Mouse (Mus musculus): ENCODE data around the gene Tmsb10. TPM values are rescaled to one million over a fixed set of nuclear protein-coding genes. Genes with fewer than 3 reads are reported as not detected.

The Tmsb10 gene
- total RNA-seq (2021), result 100 to 1,000 TPM; 848 to 855 TPM

- no peak for DNase-seq
Measured at GRCm38 (mm10) chr6:72958662-72959071, at the start of gene Tmsb10. Gene Tmsb10 (minus strand): TSS chr6:72958748.

GRCm38 (mm10) chr6:73003601-73004000, 45.1 kb upstream of the Tmsb10 start:
- DNase-seq, result no peak

- no peak for DNase-seq
Measured at GRCm38 (mm10) chr6:73002391-73002790, 43.8 kb upstream of the Tmsb10 start.

GRCm38 (mm10) chr6:72998809-72999208, 40.3 kb upstream of the Tmsb10 start:
- DNase-seq, result no peak

GRCm38 (mm10) chr6:72993688-72994082, 35.1 kb upstream of the Tmsb10 start:
- DNase-seq, result no peak

GRCm38 (mm10) chr6:72993054-72993687, 34.6 kb upstream of the Tmsb10 start:
- no peak for DNase-seq

GRCm38 (mm10) chr6:72990206-72990605, 31.7 kb upstream of the Tmsb10 start:
- no peak for DNase-seq

GRCm38 (mm10) chr6:72989028-72989736, 30.6 kb upstream of the Tmsb10 start:
- peak; percentile 38 for DNase-seq

GRCm38 (mm10) chr6:72982506-72982905, 24.0 kb upstream of the Tmsb10 start:
- DNase-seq, result no peak

- DNase-seq, result peak; percentile 21
Measured at GRCm38 (mm10) chr6:72981851-72982250, 23.3 kb upstream of the Tmsb10 start.

GRCm38 (mm10) chr6:72981124-72981651, 22.6 kb upstream of the Tmsb10 start:
- DNase-seq, result peak; percentile 64

- peak; percentile 45 for DNase-seq
Measured at GRCm38 (mm10) chr6:72976866-72977265, 18.3 kb upstream of the Tmsb10 start.

GRCm38 (mm10) chr6:72971074-72971473, 12.5 kb upstream of the Tmsb10 start:
- DNase-seq, result no peak

GRCm38 (mm10) chr6:72969787-72970186, 11.2 kb upstream of the Tmsb10 start:
- DNase-seq, result no peak

GRCm38 (mm10) chr6:72965199-72965598, 6.7 kb upstream of the Tmsb10 start:
- no peak for DNase-seq

- no peak for DNase-seq
Measured at GRCm38 (mm10) chr6:72962281-72962741, 3.8 kb upstream of the Tmsb10 start.

GRCm38 (mm10) chr6:72961603-72962002, 3.1 kb upstream of the Tmsb10 start:
- no peak for DNase-seq

GRCm38 (mm10) chr6:72960675-72961074, 2.1 kb upstream of the Tmsb10 start:
- DNase-seq, result no peak

- DNase-seq, result no peak
Measured at GRCm38 (mm10) chr6:72959175-72959574, 627 bp upstream of the Tmsb10 start.

- peak; percentile 90 for DNase-seq
Measured at GRCm38 (mm10) chr6:72957676-72958641, 589 bp downstream of the Tmsb10 start.

GRCm38 (mm10) chr6:72957093-72957435, 1.5 kb downstream of the Tmsb10 start:
- DNase-seq, result no peak

Measured in heart, postnatal 4 days (tissue).